Mouse (Mus musculus): ENCODE results near the gene B230118H07Rik. TPM values are rescaled to one million over a fixed set of nuclear protein-coding genes. Genes with fewer than 3 reads are reported as not detected.

B230118H07Rik gene
- polyA plus RNA-seq, 1 experiment from 2014 or later: 75.1 TPM

DNA sequence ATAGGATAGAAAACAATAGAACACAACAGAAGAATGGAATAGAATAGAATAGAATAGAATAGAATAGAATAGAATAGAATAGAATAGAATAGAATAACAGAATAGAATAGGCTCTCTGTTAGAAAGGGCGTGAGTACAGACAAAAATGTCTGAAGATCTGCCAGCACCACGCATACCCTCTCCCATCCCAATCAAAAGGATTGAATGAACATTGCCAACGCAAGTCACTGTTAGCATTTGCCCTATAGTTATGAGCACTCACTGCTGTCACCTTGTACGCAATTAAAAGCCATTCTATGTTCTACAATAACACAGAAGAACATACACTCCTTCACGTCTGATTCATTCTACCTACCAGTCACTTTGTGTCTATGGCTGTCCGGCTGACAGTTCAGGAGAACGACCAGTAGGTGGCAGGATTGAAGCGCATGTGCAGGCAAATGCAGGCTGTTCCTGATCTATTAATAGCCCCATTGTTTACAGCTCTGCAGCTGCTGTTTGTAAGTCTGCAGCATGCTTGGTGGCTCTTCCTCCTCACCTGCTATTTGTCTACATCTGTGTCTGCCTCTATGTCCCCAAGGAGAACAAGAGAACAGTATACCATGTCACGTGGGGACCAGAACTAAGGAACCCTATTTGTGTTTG lies 15.8 kb upstream of the B230118H07Rik start:
- Histone ChIP-seq H3K4me2 (ENCODE audit: low read length) (no peak overlapping the region), H3K27ac (no peak overlapping the region), H3K36me3 (ENCODE audit: insufficient read depth, low read length) (no peaks in the 10 kb centered on the region), H3K4me3 (replicated peaks; ENCODE audit: low read depth, low read length) (no peak overlapping the region), H3K27me3 (ENCODE audit: insufficient read depth, low read length) (no peaks in the 10 kb centered on the region), H3K9ac (ENCODE audit: low read depth, low read length) (no peak overlapping the region), H3K9me3 (replicated peaks; ENCODE audit: low read length) (no peaks in the 10 kb centered on the region), H3K4me1 (replicated peaks; ENCODE audit: insufficient read depth, low read length) (no peaks in the 10 kb centered on the region)
- TF ChIP-seq CTCF (IDR thresholded peaks at IDR 0.05; ENCODE audit: low read depth): peak; percentile 97
- WGBS: 24% methylated on average over 9 of the region's 9 CpGs
- ATAC-seq (replicated peaks; ENCODE audit: low FRiP score, low read depth) (peak; percentile 73; the same call in 1 of the 2 replicates), DNase-seq (ENCODE audit: low spot score) (peak; percentile 92)

- no peaks in the 10 kb centered on the region for H3K9me3 ChIP-seq (replicated peaks; ENCODE audit: low read length)
- DNase-seq (ENCODE audit: low spot score) (no peak), ATAC-seq (replicated peaks; ENCODE audit: low FRiP score, low read depth) (no peak)
- no peak overlapping the region for H3K9ac ChIP-seq (ENCODE audit: low read depth, low read length)
- H3K4me1 ChIP-seq (replicated peaks; ENCODE audit: insufficient read depth, low read length): no peaks in the 10 kb centered on the region
- 76% methylated on average over 2 of the region's 2 CpGs for WGBS
- H3K27ac ChIP-seq: no peak overlapping the region
- H3K36me3 ChIP-seq (ENCODE audit: insufficient read depth, low read length): no peaks in the 10 kb centered on the region
- no peak for TF ChIP-seq CTCF (IDR thresholded peaks at IDR 0.05; ENCODE audit: low read depth)
- H3K4me3 ChIP-seq (replicated peaks; ENCODE audit: low read depth, low read length): no peak overlapping the region
- no peaks in the 10 kb centered on the region for H3K27me3 ChIP-seq (ENCODE audit: insufficient read depth, low read length)
- no peak overlapping the region for H3K4me2 ChIP-seq (ENCODE audit: low read length)
These were observed 11.2 kb upstream of the B230118H07Rik start for GRCm38 (mm10) chr2:101660536-101660935.

GRCm38 (mm10) chr2:101652921-101653597 lies 3.7 kb upstream of the B230118H07Rik start:
- ATAC-seq (replicated peaks; ENCODE audit: low FRiP score, low read depth) (peak; percentile 26; the same call in 1 of the 2 replicates), DNase-seq (ENCODE audit: low spot score) (peak; percentile 89)
- Histone ChIP-seq H3K4me2 (ENCODE audit: low read length) (peak overlapping the region; percentile 60), H3K27ac (no peak overlapping the region), H3K4me1 (replicated peaks; ENCODE audit: insufficient read depth, low read length) (no peaks in the 10 kb centered on the region), H3K9me3 (replicated peaks; ENCODE audit: low read length) (no peaks in the 10 kb centered on the region), H3K9ac (ENCODE audit: low read depth, low read length) (0 out of 2 replicates have a peak overlapping the region, but pooled peaks have one; percentile 28), H3K4me3 (replicated peaks; ENCODE audit: low read depth, low read length) (peak overlapping the region; percentile 23), H3K27me3 (ENCODE audit: insufficient read depth, low read length) (no peaks in the 10 kb centered on the region; the same call in 1 of the 2 replicates), H3K36me3 (ENCODE audit: insufficient read depth, low read length) (no peaks in the 10 kb centered on the region)
- TF ChIP-seq CTCF (IDR thresholded peaks at IDR 0.05; ENCODE audit: low read depth): peak; percentile 82
- WGBS: 17% methylated on average over 14 of the region's 14 CpGs

DNA sequence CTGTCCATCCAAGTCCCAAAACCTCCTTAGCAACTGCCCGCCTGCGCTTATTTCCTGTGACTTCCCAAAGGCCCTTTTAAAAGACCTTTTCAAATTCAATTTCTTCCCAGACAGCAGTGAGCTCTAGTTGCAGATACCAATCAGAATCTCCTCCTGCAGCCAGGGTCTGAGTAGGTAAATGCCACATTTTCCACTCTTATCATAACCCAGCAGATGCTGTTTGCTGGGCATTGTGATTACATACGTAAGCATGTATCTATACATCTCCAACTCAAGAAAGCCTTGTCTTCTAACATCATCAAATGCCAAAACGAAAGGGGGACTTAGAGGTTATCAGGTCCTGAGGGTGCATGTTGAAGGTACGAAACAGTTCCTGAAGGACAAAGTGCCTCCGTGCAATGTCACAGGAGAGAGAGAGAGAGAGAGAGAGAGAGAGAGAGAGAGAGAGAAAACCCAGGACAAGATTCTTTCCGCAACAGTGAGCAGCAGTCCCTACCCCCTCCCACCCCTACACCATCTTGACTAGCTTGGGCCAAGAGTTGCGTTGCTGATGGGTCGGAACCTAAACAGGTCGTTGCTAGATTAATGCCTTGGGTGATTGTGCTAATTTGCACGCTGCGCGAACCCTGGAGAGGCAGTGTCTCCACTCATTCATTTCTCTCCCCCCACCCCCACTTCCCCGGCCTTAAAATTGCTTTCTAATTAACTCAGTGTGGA lies 3.0 kb upstream of the B230118H07Rik start:
- TF ChIP-seq CTCF (IDR thresholded peaks at IDR 0.05; ENCODE audit: low read depth): no peak
- H3K4me1 ChIP-seq (replicated peaks; ENCODE audit: insufficient read depth, low read length): no peaks in the 10 kb centered on the region
- H3K9me3 ChIP-seq (replicated peaks; ENCODE audit: low read length): no peaks in the 10 kb centered on the region
- no peak for DNase-seq (ENCODE audit: low spot score)
- H3K36me3 ChIP-seq (ENCODE audit: insufficient read depth, low read length): no peaks in the 10 kb centered on the region
- 36% methylated on average over 14 of the region's 14 CpGs for WGBS
- peak; percentile 65; the same call in 1 of the 2 replicates for ATAC-seq (replicated peaks; ENCODE audit: low FRiP score, low read depth)
- no peaks in the 10 kb centered on the region; the same call in 1 of the 2 replicates for H3K27me3 ChIP-seq (ENCODE audit: insufficient read depth, low read length)
- peak overlapping the region; percentile 23 for H3K4me3 ChIP-seq (replicated peaks; ENCODE audit: low read depth, low read length)
- H3K4me2 ChIP-seq (ENCODE audit: low read length): peak overlapping the region; percentile 60
- H3K9ac ChIP-seq (ENCODE audit: low read depth, low read length): 0 out of 2 replicates have a peak overlapping the region, but pooled peaks have one; percentile 28
- H3K27ac ChIP-seq: no peak overlapping the region

GRCm38 (mm10) chr2:101650446-101650845 lies 1.1 kb upstream of the B230118H07Rik start:
- no peak overlapping the region for H3K9ac ChIP-seq (ENCODE audit: low read depth, low read length)
- no peaks in the 10 kb centered on the region for H3K9me3 ChIP-seq (replicated peaks; ENCODE audit: low read length)
- H3K4me1 ChIP-seq (replicated peaks; ENCODE audit: insufficient read depth, low read length): no peaks in the 10 kb centered on the region
- no peak for DNase-seq (ENCODE audit: low spot score)
- H3K27me3 ChIP-seq (ENCODE audit: insufficient read depth, low read length): no peaks in the 10 kb centered on the region; the same call in 1 of the 2 replicates
- H3K4me3 ChIP-seq (replicated peaks; ENCODE audit: low read depth, low read length): no peak overlapping the region
- WGBS: 41% methylated on average over 1 of the region's 1 CpGs
- no peak for ATAC-seq (replicated peaks; ENCODE audit: low FRiP score, low read depth)
- H3K36me3 ChIP-seq (ENCODE audit: insufficient read depth, low read length): no peaks in the 10 kb centered on the region
- H3K4me2 ChIP-seq (ENCODE audit: low read length): no peak overlapping the region
- no peak overlapping the region for H3K27ac ChIP-seq
- TF ChIP-seq CTCF (IDR thresholded peaks at IDR 0.05; ENCODE audit: low read depth): no peak

GRCm38 (mm10) chr2:101648361-101648760 lies 971 bp downstream of the B230118H07Rik start:
- Histone ChIP-seq H3K9ac (ENCODE audit: low read depth, low read length) (no peak overlapping the region), H3K9me3 (replicated peaks; ENCODE audit: low read length) (no peaks in the 10 kb centered on the region), H3K4me2 (ENCODE audit: low read length) (no peak overlapping the region), H3K36me3 (ENCODE audit: insufficient read depth, low read length) (no peaks in the 10 kb centered on the region), H3K27me3 (ENCODE audit: insufficient read depth, low read length) (no peaks in the 10 kb centered on the region; the same call in 1 of the 2 replicates), H3K4me1 (replicated peaks; ENCODE audit: insufficient read depth, low read length) (no peaks in the 10 kb centered on the region), H3K4me3 (replicated peaks; ENCODE audit: low read depth, low read length) (no peak overlapping the region), H3K27ac (no peak overlapping the region)
- ATAC-seq (replicated peaks; ENCODE audit: low FRiP score, low read depth) (no peak), DNase-seq (ENCODE audit: low spot score) (no peak)
- TF ChIP-seq CTCF (IDR thresholded peaks at IDR 0.05; ENCODE audit: low read depth): no peak
- whole genome bisulfite sequencing: 67% methylated on average over 2 of the region's 2 CpGs

Data from kidney, postnatal 0 days (tissue).